Mouse (Mus musculus): ENCODE data around the gene Sox18. TPM values are rescaled to one million over a fixed set of nuclear protein-coding genes. Genes with fewer than 3 reads are reported as not detected.

The Sox18 gene
- polyA plus RNA-seq, 1 experiment from 2014 or later = 84.1 TPM

- no peak overlapping the region for H3K9ac ChIP-seq (ENCODE audit: low read length)
- 63% methylated on average over 2 of the region's 2 CpGs for WGBS
- no peak overlapping the region for H3K4me3 ChIP-seq (ENCODE audit: low read length)
- no peaks in the 10 kb centered on the region for H3K9me3 ChIP-seq (ENCODE audit: control insufficient read depth, low read length)
- H3K27me3 ChIP-seq (ENCODE audit: control insufficient read depth, insufficient read depth, low read depth, low read length) = peaks cover 17% of the 10 kb centered on the region
- no peak overlapping the region for H3K4me2 ChIP-seq (ENCODE audit: low read depth, low read length)
- peaks cover 28% of the 10 kb centered on the region for H3K4me1 ChIP-seq (replicated peaks; ENCODE audit: control insufficient read depth, insufficient read depth, low read length)
- no peaks in the 10 kb centered on the region for H3K36me3 ChIP-seq (ENCODE audit: control insufficient read depth, insufficient read depth, low read length)
- H3K27ac ChIP-seq (ENCODE audit: low read length) = peak overlapping the region; percentile 82
- no peak for ATAC-seq (ENCODE audit: low read depth)
These were observed 5.0 kb upstream of the Sox18 start for GRCm38 (mm10) chr2:181676424-181676823.

- Histone ChIP-seq H3K27me3 (ENCODE audit: control insufficient read depth, insufficient read depth, low read depth, low read length) (peaks cover 26% of the 10 kb centered on the region), H3K27ac (ENCODE audit: low read length) (peak overlapping the region; percentile 82), H3K9ac (ENCODE audit: low read length) (peak overlapping the region; percentile 49), H3K4me1 (replicated peaks; ENCODE audit: control insufficient read depth, insufficient read depth, low read length) (peaks cover 25% of the 10 kb centered on the region; the same call in 1 of the 2 replicates), H3K4me2 (ENCODE audit: low read depth, low read length) (peak overlapping the region; percentile 59), H3K36me3 (ENCODE audit: control insufficient read depth, insufficient read depth, low read length) (no peaks in the 10 kb centered on the region), H3K9me3 (ENCODE audit: control insufficient read depth, low read length) (no peaks in the 10 kb centered on the region), H3K4me3 (ENCODE audit: low read length) (peak overlapping the region; percentile 28)
- ATAC-seq (ENCODE audit: low read depth) = peak; percentile 55
- WGBS = 3% methylated on average over 14 of the region's 14 CpGs
These were observed 4.0 kb upstream of the Sox18 start for GRCm38 (mm10) chr2:181675454-181675853.

- H3K9ac ChIP-seq (ENCODE audit: low read length) = peak overlapping the region; percentile 49; the same call in 1 of the 2 replicates
- peaks cover 32% of the 10 kb centered on the region for H3K27me3 ChIP-seq (ENCODE audit: control insufficient read depth, insufficient read depth, low read depth, low read length)
- no peaks in the 10 kb centered on the region for H3K9me3 ChIP-seq (ENCODE audit: control insufficient read depth, low read length)
- 75% methylated on average over 4 of the region's 4 CpGs for WGBS
- H3K4me3 ChIP-seq (ENCODE audit: low read length) = no peak overlapping the region
- H3K36me3 ChIP-seq (ENCODE audit: control insufficient read depth, insufficient read depth, low read length) = no peaks in the 10 kb centered on the region
- no peak overlapping the region; the same call in 1 of the 2 replicates for H3K4me2 ChIP-seq (ENCODE audit: low read depth, low read length)
- H3K4me1 ChIP-seq (replicated peaks; ENCODE audit: control insufficient read depth, insufficient read depth, low read length) = peaks cover 26% of the 10 kb centered on the region; the same call in 1 of the 2 replicates
- no peak for ATAC-seq (ENCODE audit: low read depth)
- peak overlapping the region; percentile 44 for H3K27ac ChIP-seq (ENCODE audit: low read length)
These were observed 3.5 kb upstream of the Sox18 start for GRCm38 (mm10) chr2:181674934-181675333.

GRCm38 (mm10) chr2:181673501-181673900, 2.1 kb upstream of the Sox18 start:
- ATAC-seq (ENCODE audit: low read depth) = no peak
- Histone ChIP-seq H3K27ac (ENCODE audit: low read length) (peak overlapping the region; percentile 54; the same call in 1 of the 2 replicates), H3K9ac (ENCODE audit: low read length) (no peak overlapping the region), H3K36me3 (ENCODE audit: control insufficient read depth, insufficient read depth, low read length) (no peaks in the 10 kb centered on the region), H3K27me3 (ENCODE audit: control insufficient read depth, insufficient read depth, low read depth, low read length) (peaks cover 44% of the 10 kb centered on the region), H3K9me3 (ENCODE audit: control insufficient read depth, low read length) (no peaks in the 10 kb centered on the region), H3K4me3 (ENCODE audit: low read length) (no peak overlapping the region), H3K4me2 (ENCODE audit: low read depth, low read length) (no peak overlapping the region), H3K4me1 (replicated peaks; ENCODE audit: control insufficient read depth, insufficient read depth, low read length) (peaks cover 21% of the 10 kb centered on the region; the same call in 1 of the 2 replicates)
- 39% methylated on average over 1 of the region's 1 CpGs for WGBS

GRCm38 (mm10) chr2:181671984-181672383, 544 bp upstream of the Sox18 start:
- no peak overlapping the region for H3K27ac ChIP-seq (ENCODE audit: low read length)
- ATAC-seq (ENCODE audit: low read depth) = no peak
- no peak overlapping the region for H3K4me3 ChIP-seq (ENCODE audit: low read length)
- peak overlapping the region; percentile 72 for H3K4me2 ChIP-seq (ENCODE audit: low read depth, low read length)
- no peaks in the 10 kb centered on the region for H3K36me3 ChIP-seq (ENCODE audit: control insufficient read depth, insufficient read depth, low read length)
- H3K9me3 ChIP-seq (ENCODE audit: control insufficient read depth, low read length) = no peaks in the 10 kb centered on the region
- H3K9ac ChIP-seq (ENCODE audit: low read length) = no peak overlapping the region
- H3K4me1 ChIP-seq (replicated peaks; ENCODE audit: control insufficient read depth, insufficient read depth, low read length) = peaks cover 21% of the 10 kb centered on the region; the same call in 1 of the 2 replicates
- WGBS = 31% methylated on average over 7 of the region's 7 CpGs
- H3K27me3 ChIP-seq (ENCODE audit: control insufficient read depth, insufficient read depth, low read depth, low read length) = peaks cover 46% of the 10 kb centered on the region

GRCm38 (mm10) chr2:181670913-181671311, 528 bp downstream of the Sox18 start:
- Histone ChIP-seq H3K9ac (ENCODE audit: low read length) (peak overlapping the region; percentile 74), H3K4me2 (ENCODE audit: low read depth, low read length) (peak overlapping the region; percentile 72), H3K27ac (ENCODE audit: low read length) (peak overlapping the region; percentile 56), H3K36me3 (ENCODE audit: control insufficient read depth, insufficient read depth, low read length) (no peaks in the 10 kb centered on the region), H3K27me3 (ENCODE audit: control insufficient read depth, insufficient read depth, low read depth, low read length) (peaks cover 46% of the 10 kb centered on the region), H3K9me3 (ENCODE audit: control insufficient read depth, low read length) (no peaks in the 10 kb centered on the region), H3K4me1 (replicated peaks; ENCODE audit: control insufficient read depth, insufficient read depth, low read length) (peaks cover 21% of the 10 kb centered on the region; the same call in 1 of the 2 replicates), H3K4me3 (ENCODE audit: low read length) (peak overlapping the region; percentile 57)
- no peak for ATAC-seq (ENCODE audit: low read depth)
- 1% methylated on average over 41 of the region's 41 CpGs for WGBS

- H3K9me3 ChIP-seq (ENCODE audit: control insufficient read depth, low read length) = no peaks in the 10 kb centered on the region
- peaks cover 46% of the 10 kb centered on the region for H3K27me3 ChIP-seq (ENCODE audit: control insufficient read depth, insufficient read depth, low read depth, low read length)
- 2% methylated on average over 56 of the region's 56 CpGs for WGBS
- peak; percentile 41 for ATAC-seq (ENCODE audit: low read depth)
- peaks cover 17% of the 10 kb centered on the region; the same call in 1 of the 2 replicates for H3K4me1 ChIP-seq (replicated peaks; ENCODE audit: control insufficient read depth, insufficient read depth, low read length)
- peak overlapping the region; percentile 74 for H3K9ac ChIP-seq (ENCODE audit: low read length)
- peak overlapping the region; percentile 72 for H3K4me2 ChIP-seq (ENCODE audit: low read depth, low read length)
- H3K36me3 ChIP-seq (ENCODE audit: control insufficient read depth, insufficient read depth, low read length) = no peaks in the 10 kb centered on the region
- H3K27ac ChIP-seq (ENCODE audit: low read length) = peak overlapping the region; percentile 56
- peak overlapping the region; percentile 57 for H3K4me3 ChIP-seq (ENCODE audit: low read length)
These were observed 1.0 kb downstream of the Sox18 start for GRCm38 (mm10) chr2:181670285-181670912.

GRCm38 (mm10) chr2:181663298-181663630, 8.2 kb downstream of the Sox18 start:
- no peak overlapping the region for H3K4me3 ChIP-seq (ENCODE audit: low read length)
- H3K4me2 ChIP-seq (ENCODE audit: low read depth, low read length) = no peak overlapping the region
- no peaks in the 10 kb centered on the region for H3K9me3 ChIP-seq (ENCODE audit: control insufficient read depth, low read length)
- H3K4me1 ChIP-seq (replicated peaks; ENCODE audit: control insufficient read depth, insufficient read depth, low read length) = peaks cover 3% of the 10 kb centered on the region
- H3K36me3 ChIP-seq (ENCODE audit: control insufficient read depth, insufficient read depth, low read length) = no peaks in the 10 kb centered on the region
- ATAC-seq (ENCODE audit: low read depth) = peak; percentile 70
- no peaks in the 10 kb centered on the region for H3K27me3 ChIP-seq (ENCODE audit: control insufficient read depth, insufficient read depth, low read depth, low read length)
- H3K9ac ChIP-seq (ENCODE audit: low read length) = no peak overlapping the region
- WGBS = 9% methylated on average over 4 of the region's 4 CpGs
- H3K27ac ChIP-seq (ENCODE audit: low read length) = peak overlapping the region; percentile 86

- H3K9me3 ChIP-seq (ENCODE audit: control insufficient read depth, low read length) = no peaks in the 10 kb centered on the region
- peak overlapping the region; percentile 86 for H3K27ac ChIP-seq (ENCODE audit: low read length)
- no peaks in the 10 kb centered on the region for H3K27me3 ChIP-seq (ENCODE audit: control insufficient read depth, insufficient read depth, low read depth, low read length)
- 79% methylated on average over 3 of the region's 3 CpGs for WGBS
- H3K4me1 ChIP-seq (replicated peaks; ENCODE audit: control insufficient read depth, insufficient read depth, low read length) = peaks cover 3% of the 10 kb centered on the region
- H3K4me2 ChIP-seq (ENCODE audit: low read depth, low read length) = no peak overlapping the region
- H3K9ac ChIP-seq (ENCODE audit: low read length) = no peak overlapping the region
- peak; percentile 51 for ATAC-seq (ENCODE audit: low read depth)
- no peak overlapping the region for H3K4me3 ChIP-seq (ENCODE audit: low read length)
- no peaks in the 10 kb centered on the region for H3K36me3 ChIP-seq (ENCODE audit: control insufficient read depth, insufficient read depth, low read length)
These were observed 8.7 kb downstream of the Sox18 start for GRCm38 (mm10) chr2:181662620-181663297.
